Mouse (Mus musculus) neural tube, embryonic 14.5 days (tissue): ENCODE data around the gene Dffb. TPM values are rescaled to one million over a fixed set of nuclear protein-coding genes. Genes with fewer than 3 reads are reported as not detected.
A peak's percentile ranks its signal among the peaks of the same experiment; 100 is the strongest.

ENCODE experiments used
- ATAC-seq: fragments of 200-750 bp; cut with Nextera tagmentation; 2 replicates; pipeline ENCODE4 v1.8.0; 2017; ENCODE audit warnings: low read depth, mild to moderate bottlenecking, moderate TSS enrichment, moderate library complexity
- H3K27ac ChIP-seq: fragments of 300-500 bp; sonication (generic); 2 replicates; pipeline ENCODE4 v1.5.1; 2014; ENCODE audit warnings: low read depth, mild to moderate bottlenecking, control low read depth, low read length, moderate library complexity, mixed read lengths
- H3K27me3 ChIP-seq: fragments of 300-500 bp; sonication (generic); 2 replicates; pipeline ENCODE4 v1.6.1; 2014; ENCODE audit warnings: low read length; ENCODE audit not compliant: control insufficient read depth, insufficient read depth
- H3K36me3 ChIP-seq: fragments of 300-500 bp; sonication (generic); 2 replicates; pipeline ENCODE4 v1.6.1; 2014; ENCODE audit warnings: low read length, mixed read lengths; ENCODE audit not compliant: control insufficient read depth, insufficient read depth
- H3K4me1 ChIP-seq: fragments of 300-500 bp; sonication (generic); 2 replicates; pipeline ENCODE4 v1.6.1; 2014; ENCODE audit warnings: low read length; ENCODE audit not compliant: control insufficient read depth, insufficient read depth
- H3K4me2 ChIP-seq: fragments of 300-500 bp; sonication (generic); 2 replicates; pipeline ENCODE4 v1.6.1; 2014; ENCODE audit warnings: mild to moderate bottlenecking, low read depth, low read length, control low read depth
- H3K4me3 ChIP-seq: fragments of 300-500 bp; sonication (generic); 2 replicates; pipeline ENCODE4 v1.5.1; 2014; ENCODE audit warnings: low read depth, low read length, control low read depth, mixed read lengths
- H3K9ac ChIP-seq: fragments of 300-500 bp; sonication (generic); replicated peaks from 2 replicates; pipeline ENCODE4 v1.6.1; 2014; ENCODE audit warnings: low read depth, mild to moderate bottlenecking, control low read depth, low read length, mixed read lengths
- H3K9me3 ChIP-seq: fragments of 300-500 bp; sonication (generic); 2 replicates; pipeline ENCODE4 v1.6.1; 2016; ENCODE audit warnings: low read length; ENCODE audit not compliant: control insufficient read depth
- WGBS: fragments of 180-500 bp; shearing (Covaris S2); extraction: QIAGEN DNeasy Blood & Tissue Kit; methylation state at CpG from one replicate; pipeline ENCODE4 v1.1.7; 2014; 5-methylcytosine and 5-hydroxymethylcytosine counted together
- polyA plus RNA-seq: library from polyadenylated mRNA; unstranded; fragments of >200 nt; fragmentation: Nextera tagmentation; extraction: Ambion mirVana; gene quantifications from 2 replicates; pipeline ENCODE4 v1.2.1, GENCODE M21; 2014

Gene Dffb
- polyA plus RNA-seq, 1 experiment from 2014 or later: 12.5 TPM

DNA sequence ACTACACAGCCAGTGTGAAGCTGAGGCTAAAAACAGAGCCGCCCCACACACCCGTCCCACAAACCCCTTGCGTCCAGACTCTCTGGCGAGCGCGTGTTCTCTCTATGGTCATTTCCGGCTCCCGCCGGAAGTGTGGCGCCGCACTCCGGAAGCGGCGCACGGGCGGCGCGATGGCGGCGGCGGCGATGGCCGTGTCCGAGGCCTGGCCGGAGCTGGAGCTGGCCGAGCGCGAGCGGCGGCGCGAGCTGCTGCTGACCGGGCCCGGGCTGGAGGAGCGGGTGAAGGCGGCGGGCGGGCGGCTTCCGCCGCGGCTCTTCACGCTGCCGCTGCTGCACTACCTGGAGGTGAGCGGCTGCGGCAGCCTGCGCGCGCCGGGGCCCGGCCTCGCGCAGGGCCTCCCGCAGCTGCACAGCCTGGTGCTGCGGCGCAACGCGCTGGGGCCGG is 36.7 kb upstream of the Dffb start, which contains the start of gene Lrrc47:
Gene Lrrc47, plus strand, starts transcription at position 86 of the 444 bp plus-strand sequence.
- peaks cover 15% of the 10 kb centered on the region for H3K4me1 ChIP-seq

DNA sequence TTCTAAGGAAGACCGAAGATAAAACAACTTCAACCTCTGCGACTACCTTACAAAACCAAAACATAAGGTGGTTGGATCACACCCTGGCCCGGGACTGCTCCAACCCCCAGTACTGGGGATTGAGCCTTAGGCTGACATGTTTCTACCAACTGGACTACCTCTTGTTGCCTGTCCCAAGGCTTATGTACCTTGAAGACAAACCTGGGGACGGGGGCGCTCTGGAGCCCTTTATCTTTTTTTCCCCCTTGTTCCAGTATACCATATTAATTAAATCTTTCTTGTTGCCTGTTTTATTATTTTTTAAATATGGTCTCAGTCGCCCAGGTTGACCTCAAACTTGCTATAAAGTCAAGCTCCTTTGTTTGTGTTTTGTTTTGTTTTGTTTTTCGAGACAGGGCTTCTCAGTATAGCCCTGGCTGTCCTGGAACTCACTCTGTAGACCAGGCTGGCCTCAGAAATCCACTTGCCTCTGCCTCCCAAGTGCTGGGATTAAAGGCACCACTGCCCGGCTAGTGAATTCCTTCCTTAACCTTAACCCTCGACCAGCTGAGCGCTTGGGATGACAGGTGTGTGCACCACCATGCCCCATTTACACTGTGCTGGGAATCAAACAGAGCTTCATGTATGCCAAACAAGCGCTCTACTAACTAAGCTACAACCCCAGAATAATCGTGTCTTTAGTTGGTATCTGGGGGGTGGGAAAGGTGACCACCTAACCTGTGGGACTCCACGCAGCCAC is 36.1 kb upstream of the Dffb start:
- H3K27ac ChIP-seq: 0 out of 2 replicates have a peak overlapping the region, but pooled peaks have one; percentile 28
- H3K4me1 ChIP-seq: peaks cover 15% of the 10 kb centered on the region
- peak; percentile 70 for ATAC-seq
- H3K4me2 ChIP-seq: peak overlapping the region; percentile 99
- H3K9me3 ChIP-seq: no peaks in the 10 kb centered on the region
- H3K9ac ChIP-seq: peak overlapping the region; percentile 82
- peak overlapping the region; percentile 66 for H3K4me3 ChIP-seq
- no peaks in the 10 kb centered on the region for H3K27me3 ChIP-seq
- whole genome bisulfite sequencing: 30% methylated on average over 13 of the region's 13 CpGs
- H3K36me3 ChIP-seq: peaks cover 23% of the 10 kb centered on the region

More for the DNA sequence above, 36.7 kb upstream of the Dffb start, which contains the start of gene Lrrc47:
- Histone ChIP-seq H3K27ac (peak within 1 kb of the TSS; percentile 44; the same call in 1 of the 2 replicates), H3K27me3 (no peaks in the 10 kb centered on the region), H3K9ac (peak within 1 kb of the TSS; percentile 82), H3K4me2 (peak within 1 kb of the TSS; percentile 99), H3K9me3 (no peaks in the 10 kb centered on the region), H3K4me3 (peak within 1 kb of the TSS; percentile 66), H3K36me3 (peaks cover 18% of the 10 kb centered on the region)
- WGBS: 1% methylated on average over 59 of the region's 59 CpGs
- ATAC-seq: peak; percentile 96

DNA sequence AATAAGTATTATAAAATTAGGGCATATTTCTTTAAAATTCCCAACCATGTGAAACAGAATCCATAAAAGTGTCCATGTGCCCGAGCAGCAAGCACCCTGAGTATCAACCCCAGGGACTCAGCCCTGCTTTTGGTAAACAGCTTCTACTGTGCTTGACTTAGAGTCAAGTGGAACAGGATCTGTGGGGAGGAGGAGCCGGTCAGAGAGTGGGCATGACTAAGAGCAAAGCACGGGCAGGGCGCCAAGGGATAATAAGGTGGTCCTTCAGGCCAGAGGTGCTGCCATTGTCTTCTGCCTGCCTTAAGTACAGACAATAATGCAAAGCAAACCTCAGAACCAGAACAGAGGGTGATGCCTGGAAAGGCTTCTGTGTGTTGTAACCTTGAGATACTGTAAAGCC is 32.8 kb upstream of the Dffb start:
- Histone ChIP-seq H3K27ac (no peak overlapping the region), H3K27me3 (no peaks in the 10 kb centered on the region), H3K9ac (no peak overlapping the region), H3K4me3 (no peak overlapping the region), H3K9me3 (no peaks in the 10 kb centered on the region), H3K4me1 (peaks cover 7% of the 10 kb centered on the region; the same call in 1 of the 2 replicates), H3K36me3 (peaks cover 32% of the 10 kb centered on the region), H3K4me2 (no peak overlapping the region)
- ATAC-seq: no peak
- 86% methylated on average over 4 of the region's 4 CpGs for WGBS

DNA sequence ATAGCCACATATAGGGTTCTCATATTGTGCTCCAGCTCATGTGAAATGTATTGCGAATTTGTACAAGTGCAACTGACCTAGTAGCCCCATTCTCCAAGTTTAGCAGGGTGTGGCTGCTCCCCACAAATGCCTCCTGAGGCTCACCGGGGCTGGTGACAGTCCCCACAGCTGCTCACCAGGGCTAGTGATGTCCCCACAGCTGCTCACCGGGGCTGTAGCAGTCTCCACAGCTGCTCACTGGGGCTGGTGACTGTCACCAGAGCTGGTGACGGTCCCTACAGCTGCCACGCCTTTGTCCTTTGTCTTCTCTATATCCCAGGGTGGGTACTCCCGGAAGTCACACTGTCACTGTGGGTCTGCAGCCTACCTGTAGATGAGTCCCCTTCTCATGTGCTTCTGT is 31.3 kb upstream of the Dffb start:
- no peak overlapping the region for H3K4me3 ChIP-seq
- H3K4me2 ChIP-seq: no peak overlapping the region
- H3K9ac ChIP-seq: no peak overlapping the region
- 0 out of 2 replicates have a peak, but pooled peaks cover 4% of the 10 kb centered on the region for H3K4me1 ChIP-seq
- H3K27ac ChIP-seq: no peak overlapping the region
- ATAC-seq: no peak
- WGBS: 93% methylated on average over 6 of the region's 6 CpGs
- H3K9me3 ChIP-seq: no peaks in the 10 kb centered on the region
- peaks cover 32% of the 10 kb centered on the region for H3K36me3 ChIP-seq
- H3K27me3 ChIP-seq: no peaks in the 10 kb centered on the region

DNA sequence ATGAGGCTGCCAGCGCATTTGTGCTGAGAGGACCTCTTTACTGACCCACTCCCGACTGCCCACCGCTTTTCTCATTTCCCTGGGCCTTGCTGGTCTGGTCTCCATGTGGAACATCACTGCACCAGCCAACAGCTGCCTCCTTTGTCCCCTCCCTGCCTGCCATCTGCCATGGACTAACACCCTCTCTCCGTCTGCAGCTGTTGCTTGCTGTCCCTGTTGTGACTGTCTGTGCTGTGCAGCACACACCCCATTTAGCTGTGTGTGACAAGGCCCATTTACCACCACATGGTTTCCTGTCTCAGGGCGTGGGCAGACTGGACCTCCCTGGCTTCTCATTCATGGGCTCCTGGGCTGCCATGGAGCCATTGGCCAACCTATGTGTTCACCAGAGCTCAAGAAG is 30.6 kb upstream of the Dffb start:
- no peaks in the 10 kb centered on the region for H3K27me3 ChIP-seq
- ATAC-seq: no peak
- 84% methylated on average over 5 of the region's 5 CpGs for WGBS
- H3K36me3 ChIP-seq: peaks cover 32% of the 10 kb centered on the region
- H3K27ac ChIP-seq: no peak overlapping the region
- H3K9ac ChIP-seq: no peak overlapping the region
- no peak overlapping the region for H3K4me3 ChIP-seq
- H3K9me3 ChIP-seq: no peaks in the 10 kb centered on the region
- H3K4me1 ChIP-seq: no peaks in the 10 kb centered on the region
- H3K4me2 ChIP-seq: no peak overlapping the region

DNA sequence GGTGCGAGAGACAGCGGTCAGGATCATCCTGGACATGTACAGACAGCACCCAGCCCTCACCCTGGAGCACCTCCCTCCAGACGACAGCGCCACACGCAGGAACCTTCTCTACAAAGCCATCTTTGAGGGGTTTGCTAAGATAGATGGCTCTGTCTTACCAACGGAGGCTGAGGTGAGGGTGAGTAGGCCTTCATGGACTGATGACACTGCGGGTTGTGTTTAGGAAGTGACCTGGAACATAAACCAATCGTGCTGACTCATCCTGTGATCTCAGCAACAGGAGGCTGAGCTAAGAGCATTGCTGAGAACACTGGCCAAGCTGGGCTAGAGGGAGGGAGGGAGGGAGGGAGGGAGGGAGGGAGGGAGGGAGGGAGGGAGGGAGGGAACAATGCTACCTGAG is 18.6 kb upstream of the Dffb start:
- Histone ChIP-seq H3K4me1 (no peaks in the 10 kb centered on the region), H3K9me3 (no peaks in the 10 kb centered on the region), H3K27me3 (no peaks in the 10 kb centered on the region), H3K9ac (no peak overlapping the region), H3K4me3 (no peak overlapping the region), H3K27ac (no peak overlapping the region), H3K4me2 (no peak overlapping the region), H3K36me3 (peaks cover 79% of the 10 kb centered on the region)
- 91% methylated on average over 8 of the region's 8 CpGs for WGBS
- ATAC-seq: no peak

DNA sequence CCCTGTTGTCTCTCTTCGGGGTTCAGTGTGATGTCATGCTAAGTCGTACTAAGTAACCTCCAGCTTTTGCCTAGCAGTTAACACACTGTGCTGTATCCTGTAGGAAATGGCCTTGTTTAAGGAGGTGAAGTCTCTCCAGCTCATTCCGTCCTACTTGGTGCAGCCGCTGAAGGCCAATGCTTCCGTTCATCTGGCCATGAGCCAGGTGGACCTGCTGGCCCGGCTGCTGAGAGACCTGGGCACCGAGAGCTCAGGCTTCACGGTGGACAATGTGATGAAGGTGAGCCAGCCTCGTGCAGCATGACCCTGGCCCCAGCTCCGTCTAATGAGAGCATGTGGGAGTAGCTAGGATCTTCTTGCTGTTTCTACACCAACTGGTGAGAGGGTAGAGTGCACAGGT is 17.8 kb upstream of the Dffb start:
- no peak for ATAC-seq
- H3K27ac ChIP-seq: no peak overlapping the region
- H3K9ac ChIP-seq: no peak overlapping the region
- H3K4me1 ChIP-seq: no peaks in the 10 kb centered on the region
- no peak overlapping the region for H3K4me2 ChIP-seq
- no peak overlapping the region for H3K4me3 ChIP-seq
- no peaks in the 10 kb centered on the region for H3K27me3 ChIP-seq
- peaks cover 79% of the 10 kb centered on the region for H3K36me3 ChIP-seq
- 92% methylated on average over 10 of the region's 10 CpGs for WGBS
- H3K9me3 ChIP-seq: no peaks in the 10 kb centered on the region

DNA sequence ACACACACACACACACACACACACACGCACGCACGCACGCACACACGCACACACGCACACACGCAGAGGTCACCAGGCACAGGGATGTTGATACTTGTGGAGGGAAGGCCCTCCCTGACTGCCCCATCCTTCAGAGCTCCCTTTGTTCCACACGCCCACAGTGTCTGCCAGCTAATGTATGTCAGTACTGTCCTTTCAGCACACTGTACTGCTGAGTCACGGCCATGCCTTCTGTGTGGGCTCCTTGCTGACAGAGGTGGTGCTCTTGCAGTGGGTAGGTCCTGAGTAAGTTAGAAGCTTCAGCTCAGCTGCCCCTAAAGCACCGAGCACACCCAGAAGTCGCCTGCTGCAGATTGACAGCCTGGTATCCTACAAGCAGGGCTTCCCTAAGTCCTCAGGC is 5.5 kb upstream of the Dffb start:
- Histone ChIP-seq H3K27ac (no peak overlapping the region), H3K4me3 (no peak overlapping the region), H3K27me3 (no peaks in the 10 kb centered on the region), H3K4me2 (no peak overlapping the region), H3K36me3 (peaks cover 50% of the 10 kb centered on the region), H3K9ac (no peak overlapping the region), H3K9me3 (no peaks in the 10 kb centered on the region), H3K4me1 (peaks cover 10% of the 10 kb centered on the region)
- ATAC-seq: no peak
- 92% methylated on average over 11 of the region's 11 CpGs for WGBS

DNA sequence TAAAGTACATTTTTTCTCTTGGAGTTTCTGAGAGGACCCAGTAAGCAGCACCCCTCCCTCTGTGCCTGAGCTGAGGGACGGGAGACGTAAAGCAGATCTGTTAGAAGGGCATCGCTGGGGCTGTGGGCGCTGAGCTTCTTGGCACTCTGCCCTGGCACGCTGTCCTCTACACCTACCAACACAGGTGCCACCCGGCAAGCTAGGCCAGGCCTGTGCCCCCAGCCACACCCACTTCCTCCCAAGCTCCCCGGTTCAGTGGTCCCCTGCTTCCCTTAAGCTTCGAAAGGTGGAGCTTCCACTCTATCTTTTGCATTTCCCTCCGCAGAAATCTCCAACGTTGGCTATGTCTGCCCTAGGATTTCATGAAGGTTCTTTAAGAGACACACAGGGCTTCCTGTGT is 4.3 kb upstream of the Dffb start:
- 93% methylated on average over 10 of the region's 10 CpGs for WGBS
- no peak for ATAC-seq
- Histone ChIP-seq H3K4me2 (no peak overlapping the region), H3K27me3 (no peaks in the 10 kb centered on the region), H3K9ac (no peak overlapping the region), H3K27ac (no peak overlapping the region), H3K9me3 (no peaks in the 10 kb centered on the region), H3K4me3 (no peak overlapping the region), H3K36me3 (peaks cover 38% of the 10 kb centered on the region), H3K4me1 (peaks cover 10% of the 10 kb centered on the region)
